Mouse (Mus musculus) neural tube, embryonic 14.5 days (tissue): ENCODE measurements around the gene Snhg11. TPM values are rescaled to one million over a fixed set of nuclear protein-coding genes. Genes with fewer than 3 reads are reported as not detected.

Experiments
- ATAC-seq: fragments of 200-750 bp; cut with Nextera tagmentation; 2 replicates; pipeline ENCODE4 v1.8.0; 2017; ENCODE audit warnings: low read depth, mild to moderate bottlenecking, moderate TSS enrichment, moderate library complexity
- H3K27ac ChIP-seq: fragments of 300-500 bp; sonication (generic); 2 replicates; pipeline ENCODE4 v1.5.1; 2014; ENCODE audit warnings: low read depth, mild to moderate bottlenecking, control low read depth, low read length, moderate library complexity, mixed read lengths
- H3K27me3 ChIP-seq: fragments of 300-500 bp; sonication (generic); 2 replicates; pipeline ENCODE4 v1.6.1; 2014; ENCODE audit warnings: low read length; ENCODE audit not compliant: control insufficient read depth, insufficient read depth
- H3K36me3 ChIP-seq: fragments of 300-500 bp; sonication (generic); 2 replicates; pipeline ENCODE4 v1.6.1; 2014; ENCODE audit warnings: low read length, mixed read lengths; ENCODE audit not compliant: control insufficient read depth, insufficient read depth
- H3K4me1 ChIP-seq: fragments of 300-500 bp; sonication (generic); 2 replicates; pipeline ENCODE4 v1.6.1; 2014; ENCODE audit warnings: low read length; ENCODE audit not compliant: control insufficient read depth, insufficient read depth
- H3K4me2 ChIP-seq: fragments of 300-500 bp; sonication (generic); 2 replicates; pipeline ENCODE4 v1.6.1; 2014; ENCODE audit warnings: mild to moderate bottlenecking, low read depth, low read length, control low read depth
- H3K4me3 ChIP-seq: fragments of 300-500 bp; sonication (generic); 2 replicates; pipeline ENCODE4 v1.5.1; 2014; ENCODE audit warnings: low read depth, low read length, control low read depth, mixed read lengths
- H3K9ac ChIP-seq: fragments of 300-500 bp; sonication (generic); replicated peaks from 2 replicates; pipeline ENCODE4 v1.6.1; 2014; ENCODE audit warnings: low read depth, mild to moderate bottlenecking, control low read depth, low read length, mixed read lengths
- H3K9me3 ChIP-seq: fragments of 300-500 bp; sonication (generic); 2 replicates; pipeline ENCODE4 v1.6.1; 2016; ENCODE audit warnings: low read length; ENCODE audit not compliant: control insufficient read depth
- WGBS: fragments of 180-500 bp; shearing (Covaris S2); extraction: QIAGEN DNeasy Blood & Tissue Kit; methylation state at CpG from one replicate; pipeline ENCODE4 v1.1.7; 2014; 5-methylcytosine and 5-hydroxymethylcytosine counted together
- polyA plus RNA-seq: library from polyadenylated mRNA; unstranded; fragments of >200 nt; fragmentation: Nextera tagmentation; extraction: Ambion mirVana; gene quantifications from 2 replicates; pipeline ENCODE4 v1.2.1, GENCODE M21; 2014

Gene Snhg11
- polyA plus RNA-seq, 1 experiment from 2014 or later = 1,092 TPM

GRCm38 (mm10) chr2:158354348-158355114 lies 20.9 kb upstream of the Snhg11 start:
- 87% methylated on average over 7 of the region's 7 CpGs for WGBS
- Histone ChIP-seq H3K36me3 (peaks cover 48% of the 10 kb centered on the region), H3K27ac (no peak overlapping the region), H3K4me2 (no peak overlapping the region), H3K4me3 (no peak overlapping the region), H3K9ac (no peak overlapping the region), H3K9me3 (no peaks in the 10 kb centered on the region), H3K27me3 (no peaks in the 10 kb centered on the region), H3K4me1 (peaks cover under 1% of the 10 kb centered on the region; the same call in 1 of the 2 replicates)
- ATAC-seq = no peak

- Histone ChIP-seq H3K4me2 (no peak overlapping the region), H3K4me1 (peaks cover 8% of the 10 kb centered on the region), H3K27me3 (no peaks in the 10 kb centered on the region), H3K9me3 (no peaks in the 10 kb centered on the region), H3K4me3 (no peak overlapping the region), H3K9ac (no peak overlapping the region), H3K36me3 (peaks cover 53% of the 10 kb centered on the region), H3K27ac (no peak overlapping the region)
- ATAC-seq = no peak
- WGBS = 89% methylated on average over 2 of the region's 2 CpGs
These were observed 20.2 kb upstream of the Snhg11 start for GRCm38 (mm10) chr2:158355238-158355637.

GRCm38 (mm10) chr2:158356121-158356520 lies 19.3 kb upstream of the Snhg11 start:
- H3K4me1 ChIP-seq = peaks cover 11% of the 10 kb centered on the region
- ATAC-seq = no peak
- H3K27ac ChIP-seq = no peak overlapping the region
- H3K4me3 ChIP-seq = no peak overlapping the region
- H3K4me2 ChIP-seq = no peak overlapping the region
- no peaks in the 10 kb centered on the region for H3K27me3 ChIP-seq
- peaks cover 53% of the 10 kb centered on the region for H3K36me3 ChIP-seq
- H3K9ac ChIP-seq = no peak overlapping the region
- WGBS = 98% methylated on average over 5 of the region's 5 CpGs
- H3K9me3 ChIP-seq = no peaks in the 10 kb centered on the region

- Histone ChIP-seq H3K9me3 (no peaks in the 10 kb centered on the region), H3K27me3 (no peaks in the 10 kb centered on the region), H3K4me3 (peak overlapping the region; percentile 79), H3K4me1 (peaks cover 11% of the 10 kb centered on the region), H3K27ac (no peak overlapping the region), H3K36me3 (peaks cover 46% of the 10 kb centered on the region), H3K4me2 (peak overlapping the region; percentile 86), H3K9ac (peak overlapping the region; percentile 94)
- ATAC-seq = no peak
- WGBS = 71% methylated on average over 12 of the region's 12 CpGs
These were observed 15.4 kb upstream of the Snhg11 start for GRCm38 (mm10) chr2:158359757-158360620.

GRCm38 (mm10) chr2:158360873-158361677 lies 14.4 kb upstream of the Snhg11 start:
- Histone ChIP-seq H3K27ac (peak overlapping the region; percentile 66), H3K4me2 (peak overlapping the region; percentile 86), H3K9ac (peak overlapping the region; percentile 94), H3K27me3 (no peaks in the 10 kb centered on the region), H3K36me3 (peaks cover 36% of the 10 kb centered on the region), H3K4me3 (peak overlapping the region; percentile 79), H3K4me1 (peaks cover 11% of the 10 kb centered on the region), H3K9me3 (no peaks in the 10 kb centered on the region)
- ATAC-seq = peak; percentile 89
- under 1% methylated on average over 41 of the region's 41 CpGs for whole genome bisulfite sequencing

- peaks cover 29% of the 10 kb centered on the region for H3K36me3 ChIP-seq
- peak overlapping the region; percentile 79 for H3K4me3 ChIP-seq
- WGBS = 45% methylated on average over 8 of the region's 8 CpGs
- peaks cover 11% of the 10 kb centered on the region for H3K4me1 ChIP-seq
- H3K9me3 ChIP-seq = no peaks in the 10 kb centered on the region
- H3K27ac ChIP-seq = peak overlapping the region; percentile 29; the same call in 1 of the 2 replicates
- H3K27me3 ChIP-seq = no peaks in the 10 kb centered on the region
- ATAC-seq = 0 out of 2 replicates have a peak, but pooled peaks have one; percentile 35
- peak overlapping the region; percentile 86; the same call in 1 of the 2 replicates for H3K4me2 ChIP-seq
- H3K9ac ChIP-seq = no peak overlapping the region
These were observed 13.6 kb upstream of the Snhg11 start for GRCm38 (mm10) chr2:158361678-158362320.

GRCm38 (mm10) chr2:158364175-158364574 lies 11.3 kb upstream of the Snhg11 start:
- Histone ChIP-seq H3K4me3 (no peak overlapping the region), H3K9me3 (no peaks in the 10 kb centered on the region), H3K27ac (no peak overlapping the region), H3K27me3 (no peaks in the 10 kb centered on the region), H3K9ac (no peak overlapping the region), H3K4me1 (peaks cover 11% of the 10 kb centered on the region), H3K36me3 (peaks cover 6% of the 10 kb centered on the region), H3K4me2 (no peak overlapping the region)
- no peak for ATAC-seq
- WGBS = 86% methylated on average over 4 of the region's 4 CpGs

- Histone ChIP-seq H3K4me1 (peaks cover 3% of the 10 kb centered on the region), H3K4me3 (no peak overlapping the region), H3K9ac (no peak overlapping the region), H3K27me3 (no peaks in the 10 kb centered on the region), H3K4me2 (no peak overlapping the region), H3K27ac (no peak overlapping the region), H3K36me3 (no peaks in the 10 kb centered on the region), H3K9me3 (no peaks in the 10 kb centered on the region)
- 80% methylated on average over 12 of the region's 12 CpGs for whole genome bisulfite sequencing
- no peak for ATAC-seq
These were observed 10.2 kb upstream of the Snhg11 start for GRCm38 (mm10) chr2:158365099-158365850.
